Mouse (Mus musculus): ENCODE measurements at regions not wholly inside any gene's neighbourhood (a gene's known extent, or its start where the extent isn't known, plus 50 kb on each side); places are given as distances from the start of the nearest gene placed in this dataset.

GRCm38 (mm10) chr2:67332211-67332610 is 81.3 kb upstream of the Gm21830 start:
- peak in 1 of 2 experiments; percentile 2 for DNase-seq (ENCODE audit: low spot score in 2 of 2)

GRCm38 (mm10) chr2:67344711-67345110 is 68.8 kb upstream of the Gm21830 start:
- no peak for DNase-seq (ENCODE audit: low spot score in 2 of 2)

Data from left cerebral cortex, adult 9 months (tissue).